Mouse (Mus musculus) bone marrow, adult 2 months (tissue): Measurements from ENCODE around the gene Taok2.

Experiments used
- CTCF ChIP-seq: fragments of 200-500 bp; IDR thresholded peaks from 2 replicates; pipeline ENCODE4 v1.5.1; 2011; ENCODE audit warnings: low read length, control low read depth; ENCODE audit not compliant: control insufficient read depth, insufficient read depth
- POLR2A ChIP-seq: fragments of 200-500 bp; IDR thresholded peaks from 2 replicates; pipeline ENCODE4 v1.6.1; 2011; ENCODE audit warnings: low read depth, mild to moderate bottlenecking, control low read depth, low read length, borderline replicate concordance; ENCODE audit not compliant: control insufficient read depth

DNA sequence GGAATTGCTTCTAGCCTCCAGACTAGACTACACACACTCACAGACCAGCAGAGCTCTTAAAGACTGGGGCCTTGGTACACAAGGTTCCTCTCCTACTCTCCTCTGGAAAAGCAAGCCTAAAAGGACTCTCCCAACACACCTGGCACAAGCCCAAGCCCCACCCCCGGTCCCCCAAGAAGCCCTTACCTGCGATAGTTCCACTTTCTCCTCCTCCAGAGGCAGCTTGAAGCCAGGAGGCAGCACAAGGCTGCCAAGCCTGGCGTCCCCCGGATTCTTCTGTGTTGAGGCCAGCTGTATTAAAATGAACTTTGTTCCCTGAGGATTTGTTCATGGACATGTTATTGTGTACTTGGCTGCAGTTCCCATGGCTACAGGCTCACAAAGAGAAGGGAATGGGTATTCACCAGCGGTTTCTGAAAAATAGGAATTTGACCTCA lies 38.1 kb upstream of the Taok2 start, which contains the start of gene Tmem219:
- TF ChIP-seq CTCF (no peak), POLR2A (no peak)
